Mouse (Mus musculus): ENCODE data around the gene Acvr1c. TPM values are rescaled to one million over a fixed set of nuclear protein-coding genes. Genes with fewer than 3 reads are reported as not detected.

Acvr1c gene
- polyA plus RNA-seq, 1 experiment = 0.28 TPM

GRCm38 (mm10) chr2:58361361-58362046, 3.8 kb upstream of the Acvr1c start:
- no peaks in the 10 kb centered on the region for H3K36me3 ChIP-seq (ENCODE audit: control insufficient read depth, insufficient read depth, low read length)
- WGBS = 46% methylated on average over 3 of the region's 3 CpGs
- TF ChIP-seq CTCF (IDR thresholded peaks at IDR 0.05; ENCODE audit: extremely low read depth, insufficient read length, insufficient replicate concordance, low read depth, low read length) (no peak), POLR2A (IDR thresholded peaks at IDR 0.05; ENCODE audit: low read depth, low read length) (no peak)
- H3K4me1 ChIP-seq (ENCODE audit: control insufficient read depth, insufficient read depth, insufficient read length, low read length) = peaks cover 7% of the 10 kb centered on the region; the same call in 1 of the 2 replicates
- no peak overlapping the region for H3K27ac ChIP-seq (ENCODE audit: insufficient read depth, low read depth, low read length)
- H3K4me3 ChIP-seq (ENCODE audit: low read depth, low read length) = no peak overlapping the region
- H3K27me3 ChIP-seq (ENCODE audit: control insufficient read depth, insufficient read depth, low read length) = no peaks in the 10 kb centered on the region

DNA sequence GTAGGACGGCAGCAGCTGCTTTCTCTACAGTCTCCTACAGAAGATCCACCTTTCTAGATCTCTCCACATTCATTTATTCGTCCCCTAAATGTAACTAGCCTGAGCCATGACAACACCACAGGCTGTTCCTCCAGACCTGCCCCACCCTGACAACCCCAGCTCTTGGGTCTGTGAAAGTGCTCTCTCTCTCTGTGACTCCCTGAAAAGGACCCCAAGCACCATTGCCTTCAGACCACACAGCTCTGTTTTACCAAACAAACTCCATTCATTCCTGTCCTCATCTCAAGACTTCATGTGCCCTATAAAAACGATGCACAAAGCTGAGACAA, 401 bp upstream of the Acvr1c start:
- WGBS = 6% methylated on average over 3 of the region's 3 CpGs
- H3K36me3 ChIP-seq (ENCODE audit: control insufficient read depth, insufficient read depth, low read length) = no peaks in the 10 kb centered on the region
- H3K4me3 ChIP-seq (ENCODE audit: low read depth, low read length) = peak overlapping the region; percentile 95
- peaks cover 7% of the 10 kb centered on the region; the same call in 1 of the 2 replicates for H3K4me1 ChIP-seq (ENCODE audit: control insufficient read depth, insufficient read depth, insufficient read length, low read length)
- TF ChIP-seq POLR2A (IDR thresholded peaks at IDR 0.05; ENCODE audit: low read depth, low read length) (no peak), CTCF (IDR thresholded peaks at IDR 0.05; ENCODE audit: extremely low read depth, insufficient read length, insufficient replicate concordance, low read depth, low read length) (no peak)
- no peaks in the 10 kb centered on the region for H3K27me3 ChIP-seq (ENCODE audit: control insufficient read depth, insufficient read depth, low read length)
- H3K27ac ChIP-seq (ENCODE audit: insufficient read depth, low read depth, low read length) = 0 out of 2 replicates have a peak overlapping the region, but pooled peaks have one; percentile 15

DNA sequence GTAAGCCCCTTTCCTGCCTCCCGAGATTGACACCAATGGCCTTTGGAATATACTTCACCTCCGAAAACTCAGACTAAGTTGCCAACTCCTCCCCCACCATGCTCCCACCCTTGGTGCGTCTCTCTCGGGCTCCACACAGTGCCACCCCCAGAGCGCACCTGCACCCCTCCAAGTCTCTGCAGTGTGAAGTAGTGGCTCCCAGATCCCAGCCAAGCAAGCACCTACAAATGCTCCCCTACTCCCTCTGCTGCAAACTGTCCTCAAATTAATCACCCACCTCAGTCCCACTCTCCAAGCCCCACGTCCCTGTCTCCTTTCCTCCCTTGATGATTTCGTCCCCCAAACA, 654 bp downstream of the Acvr1c start:
- TF ChIP-seq CTCF (IDR thresholded peaks at IDR 0.05; ENCODE audit: extremely low read depth, insufficient read length, insufficient replicate concordance, low read depth, low read length) (no peak), POLR2A (IDR thresholded peaks at IDR 0.05; ENCODE audit: low read depth, low read length) (no peak)
- peak overlapping the region; percentile 35; the same call in 1 of the 2 replicates for H3K27ac ChIP-seq (ENCODE audit: insufficient read depth, low read depth, low read length)

GRCm38 (mm10) chr2:58354389-58354788, 3.3 kb downstream of the Acvr1c start:
- TF ChIP-seq POLR2A (IDR thresholded peaks at IDR 0.05; ENCODE audit: low read depth, low read length) (no peak), CTCF (IDR thresholded peaks at IDR 0.05; ENCODE audit: extremely low read depth, insufficient read length, insufficient replicate concordance, low read depth, low read length) (no peak)
- Histone ChIP-seq H3K27me3 (ENCODE audit: control insufficient read depth, insufficient read depth, low read length) (no peaks in the 10 kb centered on the region), H3K4me3 (ENCODE audit: low read depth, low read length) (no peak overlapping the region), H3K36me3 (ENCODE audit: control insufficient read depth, insufficient read depth, low read length) (no peaks in the 10 kb centered on the region), H3K27ac (ENCODE audit: insufficient read depth, low read depth, low read length) (no peak overlapping the region), H3K4me1 (ENCODE audit: control insufficient read depth, insufficient read depth, insufficient read length, low read length) (no peaks in the 10 kb centered on the region)
- 94% methylated on average over 3 of the region's 3 CpGs for WGBS

More for the DNA sequence above, 654 bp downstream of the Acvr1c start:
- under 1% methylated on average over 7 of the region's 7 CpGs for WGBS
- Histone ChIP-seq H3K4me1 (ENCODE audit: control insufficient read depth, insufficient read depth, insufficient read length, low read length) (peaks cover 5% of the 10 kb centered on the region; the same call in 1 of the 2 replicates), H3K36me3 (ENCODE audit: control insufficient read depth, insufficient read depth, low read length) (no peaks in the 10 kb centered on the region), H3K27me3 (ENCODE audit: control insufficient read depth, insufficient read depth, low read length) (no peaks in the 10 kb centered on the region), H3K4me3 (ENCODE audit: low read depth, low read length) (peak overlapping the region; percentile 95)

DNA sequence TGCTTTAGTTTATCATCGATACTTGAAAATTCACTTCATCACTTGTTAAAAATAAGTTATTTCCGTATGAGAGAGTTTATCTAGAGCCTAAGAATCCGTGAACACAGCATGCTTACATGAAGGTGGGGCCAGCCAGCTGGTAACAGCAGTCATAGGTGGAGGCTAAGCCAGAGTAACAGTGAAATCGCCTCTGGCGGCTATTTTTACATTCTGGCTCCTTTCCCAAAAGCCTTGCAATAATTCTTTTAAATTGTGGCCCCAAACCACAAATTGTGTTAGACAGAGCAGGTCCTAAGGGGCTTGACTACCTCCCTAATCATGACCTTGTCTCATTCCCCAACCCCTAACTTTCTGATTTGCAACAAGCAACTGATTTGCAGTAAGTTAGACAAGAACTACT, 4.8 kb downstream of the Acvr1c start:
- TF ChIP-seq CTCF (IDR thresholded peaks at IDR 0.05; ENCODE audit: extremely low read depth, insufficient read length, insufficient replicate concordance, low read depth, low read length) (no peak), POLR2A (IDR thresholded peaks at IDR 0.05; ENCODE audit: low read depth, low read length) (no peak)
- 71% methylated on average over 5 of the region's 5 CpGs for WGBS
- no peaks in the 10 kb centered on the region for H3K4me1 ChIP-seq (ENCODE audit: control insufficient read depth, insufficient read depth, insufficient read length, low read length)
- H3K27ac ChIP-seq (ENCODE audit: insufficient read depth, low read depth, low read length) = no peak overlapping the region
- H3K27me3 ChIP-seq (ENCODE audit: control insufficient read depth, insufficient read depth, low read length) = no peaks in the 10 kb centered on the region
- no peak overlapping the region for H3K4me3 ChIP-seq (ENCODE audit: low read depth, low read length)
- H3K36me3 ChIP-seq (ENCODE audit: control insufficient read depth, insufficient read depth, low read length) = no peaks in the 10 kb centered on the region

DNA sequence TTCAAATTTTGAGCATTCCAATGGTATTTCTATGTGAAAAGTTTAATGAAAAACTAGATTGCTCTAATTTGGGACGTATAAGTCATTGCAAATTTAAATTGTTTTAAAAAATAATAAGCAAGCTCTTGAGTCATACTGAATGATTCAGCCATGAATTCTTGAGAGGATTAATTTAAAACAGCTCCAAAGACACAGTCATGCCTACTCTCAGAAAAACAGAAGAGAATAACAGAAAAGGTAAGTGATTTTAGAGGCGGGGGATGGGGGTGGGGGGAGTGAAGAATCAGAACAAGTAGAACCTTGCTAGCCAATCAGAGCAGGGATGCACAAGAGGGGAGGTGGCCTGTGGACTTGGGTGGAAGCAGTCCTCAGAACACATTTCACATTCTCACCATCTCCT, 7.0 kb downstream of the Acvr1c start:
- Histone ChIP-seq H3K36me3 (ENCODE audit: control insufficient read depth, insufficient read depth, low read length) (no peaks in the 10 kb centered on the region), H3K27ac (ENCODE audit: insufficient read depth, low read depth, low read length) (no peak overlapping the region), H3K4me3 (ENCODE audit: low read depth, low read length) (no peak overlapping the region), H3K4me1 (ENCODE audit: control insufficient read depth, insufficient read depth, insufficient read length, low read length) (no peaks in the 10 kb centered on the region), H3K27me3 (ENCODE audit: control insufficient read depth, insufficient read depth, low read length) (no peaks in the 10 kb centered on the region)
- TF ChIP-seq CTCF (IDR thresholded peaks at IDR 0.05; ENCODE audit: extremely low read depth, insufficient read length, insufficient replicate concordance, low read depth, low read length) = no peak
- TF ChIP-seq POLR2A (IDR thresholded peaks at IDR 0.05; ENCODE audit: low read depth, low read length) = no peak
- 90% methylated on average over 2 of the region's 2 CpGs for WGBS

DNA sequence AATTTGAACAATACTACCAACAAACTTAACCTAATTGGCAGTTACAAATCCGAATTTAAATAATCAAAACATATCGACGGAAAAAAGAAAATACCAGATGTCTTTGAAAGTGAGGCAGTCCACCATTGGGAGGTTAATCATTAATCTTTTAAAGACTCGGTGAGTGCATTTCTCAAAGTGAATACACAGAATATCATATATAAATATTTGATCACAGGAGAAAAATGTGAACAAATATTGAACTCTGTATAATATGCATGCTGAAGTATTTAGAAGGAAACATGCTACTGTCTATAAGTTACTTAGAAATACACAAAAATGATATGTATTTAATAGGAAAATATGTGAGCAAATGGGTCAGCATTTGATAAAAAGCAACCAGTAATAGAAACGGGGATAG, 21.0 kb downstream of the Acvr1c start:
- H3K36me3 ChIP-seq (ENCODE audit: control insufficient read depth, insufficient read depth, low read length) = no peaks in the 10 kb centered on the region
- WGBS = 21% methylated on average over 5 of the region's 5 CpGs
- no peak for TF ChIP-seq CTCF (IDR thresholded peaks at IDR 0.05; ENCODE audit: extremely low read depth, insufficient read length, insufficient replicate concordance, low read depth, low read length)
- no peak for TF ChIP-seq POLR2A (IDR thresholded peaks at IDR 0.05; ENCODE audit: low read depth, low read length)
- H3K27ac ChIP-seq (ENCODE audit: insufficient read depth, low read depth, low read length) = no peak overlapping the region
- no peaks in the 10 kb centered on the region for H3K4me1 ChIP-seq (ENCODE audit: control insufficient read depth, insufficient read depth, insufficient read length, low read length)
- no peak overlapping the region for H3K4me3 ChIP-seq (ENCODE audit: low read depth, low read length)
- no peaks in the 10 kb centered on the region for H3K27me3 ChIP-seq (ENCODE audit: control insufficient read depth, insufficient read depth, low read length)
